Mouse (Mus musculus) frontal cortex, adult (tissue): Measurements from ENCODE around the gene Sgta.
A peak's percentile ranks its signal among the peaks of the same experiment; 100 is the strongest.
"Not testable (repeated sequence)": the region's sequence is repeated elsewhere in the genome, so short reads cannot be mapped to it uniquely, and the experiment has no call there.

Experiments used
- ATAC-seq: cut with Nextera tagmentation; 2 replicates; pipeline ENCODE4 v1.9.2; 2017; ENCODE audit warnings: mild to moderate bottlenecking, moderate library complexity, mixed read lengths; ENCODE audit not compliant: low TSS enrichment

Sgta gene

GRCm38 (mm10) chr10:81057406-81058130 is 2.4 kb downstream of the Sgta start:
- ATAC-seq: no peak

- not testable (repeated sequence) for ATAC-seq
Observed at GRCm38 (mm10) chr10:81055802-81056340, 4.1 kb downstream of the Sgta start.

GRCm38 (mm10) chr10:81055169-81055568 is 4.8 kb downstream of the Sgta start:
- no peak for ATAC-seq

GRCm38 (mm10) chr10:81052577-81052976 is 7.4 kb downstream of the Sgta start:
- ATAC-seq: no peak

GRCm38 (mm10) chr10:81051133-81051532 is 8.8 kb downstream of the Sgta start:
- ATAC-seq: no peak

- no peak for ATAC-seq
Observed at GRCm38 (mm10) chr10:81050645-81051044, 9.3 kb downstream of the Sgta start.

- not testable (repeated sequence) for ATAC-seq
Observed at GRCm38 (mm10) chr10:81045246-81045645, 14.7 kb downstream of the Sgta start.

- no peak for ATAC-seq
Observed at GRCm38 (mm10) chr10:81041458-81042175, 18.4 kb downstream of the Sgta start.

- ATAC-seq: peak; percentile 98
Observed at GRCm38 (mm10) chr10:81036988-81037580, 22.9 kb downstream of the Sgta start, which contains the start of gene Slc39a3. Gene Slc39a3, minus strand, starts transcription at chr10:81037426.

- no peak for ATAC-seq
Observed at GRCm38 (mm10) chr10:81036251-81036650, 23.7 kb downstream of the Sgta start.

- no peak for ATAC-seq
Observed at GRCm38 (mm10) chr10:81033586-81033985, 26.4 kb downstream of the Sgta start.

- no peak for ATAC-seq
Observed at GRCm38 (mm10) chr10:81029031-81029430, 30.9 kb downstream of the Sgta start.

GRCm38 (mm10) chr10:81028219-81028618 is 31.8 kb downstream of the Sgta start:
- no peak for ATAC-seq

GRCm38 (mm10) chr10:81027331-81027730 is 32.6 kb downstream of the Sgta start:
- ATAC-seq: peak; percentile 55

GRCm38 (mm10) chr10:81026857-81027256 is 33.1 kb downstream of the Sgta start:
- ATAC-seq: no peak

GRCm38 (mm10) chr10:81025639-81026275 is 34.2 kb downstream of the Sgta start, which contains the start of gene Diras1:
Gene Diras1, minus strand, starts transcription at chr10:81025662.
- no peak for ATAC-seq

GRCm38 (mm10) chr10:81025047-81025621 is 34.8 kb downstream of the Sgta start:
- no peak for ATAC-seq

- ATAC-seq: no peak
Observed at GRCm38 (mm10) chr10:81024346-81024937, 35.5 kb downstream of the Sgta start.

GRCm38 (mm10) chr10:81022744-81023143 is 37.2 kb downstream of the Sgta start:
- ATAC-seq: no peak

GRCm38 (mm10) chr10:81021547-81022110 is 38.4 kb downstream of the Sgta start:
- peak; percentile 20; the same call in 1 of the 2 replicates for ATAC-seq

- peak; percentile 51 for ATAC-seq
Observed at GRCm38 (mm10) chr10:81020207-81020606, 39.8 kb downstream of the Sgta start.
